Mouse (Mus musculus) small intestine, adult 2 months (tissue): Measurements from ENCODE around the gene Klhl31.

Experiments
- CTCF ChIP-seq: fragments of 200-500 bp; IDR thresholded peaks from 2 replicates; pipeline ENCODE4 v1.5.1; 2012; ENCODE audit warnings: low read depth, mild to moderate bottlenecking, control low read depth, inconsistent platforms, low read length, moderate library complexity, mixed read lengths; ENCODE audit not compliant: insufficient replicate concordance, insufficient read length; ENCODE audit errors: extremely low read depth
- POLR2A ChIP-seq: fragments of 200-500 bp; IDR thresholded peaks from 2 replicates; pipeline ENCODE4 v1.6.1; 2012; ENCODE audit warnings: low read depth, mild to moderate bottlenecking, control low read depth, inconsistent platforms, low read length, moderate library complexity

DNA sequence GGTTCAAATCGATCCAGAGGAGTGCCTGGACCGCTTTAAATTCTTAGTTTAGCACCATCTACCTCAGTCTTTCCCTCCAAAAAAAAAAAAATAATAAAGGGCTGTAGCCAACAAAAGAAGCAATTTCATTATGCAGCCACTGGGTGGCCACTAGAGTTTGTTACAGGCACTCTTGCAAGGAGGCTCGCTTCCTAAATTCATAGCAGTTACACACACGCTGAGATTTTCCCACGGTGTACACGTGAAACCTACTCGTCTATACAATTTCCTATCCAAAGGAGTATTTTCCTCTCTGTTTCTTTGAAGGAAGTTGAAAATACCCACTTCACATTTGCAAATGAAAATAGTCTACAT, 19.6 kb downstream of the Klhl31 start:
- TF ChIP-seq POLR2A (no peak), CTCF (no peak)
